Mouse (Mus musculus) cerebellum, adult 11-12 months (tissue): ENCODE measurements around the gene Fhdc1.

Experiments used
- DNase-seq: peaks from one replicate; pipeline ENCODE4 v3.0.0; 2022

The Fhdc1 gene

DNA sequence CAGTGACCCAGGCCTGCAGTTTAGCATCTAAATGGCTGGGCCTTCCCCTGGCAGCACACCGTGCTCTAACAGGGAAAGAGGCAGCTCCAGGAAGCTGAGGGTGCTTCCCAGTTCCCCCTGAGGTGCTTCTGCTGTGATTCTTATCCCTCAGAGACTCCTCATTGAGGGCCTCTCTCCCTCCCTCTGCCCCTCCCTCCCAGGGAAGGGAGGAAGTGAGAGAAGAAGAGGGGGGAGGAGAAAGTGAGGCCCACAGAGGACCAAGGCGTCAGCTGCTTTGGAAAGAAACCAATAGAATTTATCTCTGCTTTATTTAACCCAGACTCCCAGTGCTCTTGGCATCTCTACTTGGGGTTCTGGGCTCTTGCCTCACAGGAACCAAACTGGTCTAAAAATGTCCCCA is 50.1 kb downstream of the Fhdc1 start:
- no peak for DNase-seq

DNA sequence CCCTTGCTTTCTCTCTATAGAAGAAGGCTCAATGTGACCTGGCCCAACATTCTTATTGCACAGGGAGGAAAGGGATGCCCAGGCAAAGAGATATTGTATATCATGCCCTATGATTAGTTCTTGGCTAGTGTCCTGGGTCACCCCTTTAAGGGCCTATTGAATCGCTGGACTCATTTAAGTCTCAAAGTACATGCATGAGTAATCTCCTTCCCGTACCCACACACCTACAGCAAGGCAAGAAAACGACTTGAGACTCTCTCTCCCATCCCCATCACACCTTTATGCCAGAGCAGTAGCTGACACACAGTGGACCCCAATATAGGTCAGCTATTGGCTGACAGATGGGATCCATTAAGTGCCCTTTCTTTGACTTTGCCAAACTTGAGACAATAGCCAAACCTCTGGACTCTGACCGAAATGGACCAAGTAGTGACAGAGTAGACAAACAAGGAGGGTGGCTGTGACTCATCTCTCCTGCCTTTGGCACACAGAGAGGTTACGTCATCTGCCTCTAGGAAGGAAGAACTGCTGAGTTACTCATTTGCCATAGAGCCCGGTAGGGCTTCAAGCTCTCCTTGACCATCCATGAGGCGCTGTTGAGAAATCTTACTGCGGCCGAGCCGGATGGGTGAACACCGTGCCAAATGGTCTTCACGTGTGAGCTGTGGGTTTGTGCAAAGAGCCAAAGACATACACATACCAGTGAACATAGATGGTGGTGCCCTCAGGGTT is 51.1 kb downstream of the Fhdc1 start:
- DNase-seq, result no peak

DNA sequence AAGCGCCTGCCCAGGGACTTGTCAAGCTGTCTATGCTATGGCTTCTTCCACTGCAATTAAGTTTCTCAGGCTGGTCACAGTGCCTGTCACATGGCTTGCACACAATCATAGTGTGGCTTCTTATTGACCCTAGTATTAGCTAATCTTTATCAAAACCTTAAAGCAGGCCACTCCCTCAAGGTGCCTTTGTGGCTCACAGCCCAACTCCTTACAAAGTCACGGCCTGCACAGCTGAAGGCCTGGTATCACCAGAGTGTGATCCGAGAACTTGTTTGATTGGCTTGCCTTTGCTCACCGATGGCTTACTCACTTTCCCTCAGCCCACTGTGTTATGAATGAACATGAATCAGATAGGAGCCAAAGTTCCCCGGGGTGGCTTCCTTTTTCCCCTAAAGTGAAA is 52.5 kb downstream of the Fhdc1 start:
- DNase-seq, result no peak

DNA sequence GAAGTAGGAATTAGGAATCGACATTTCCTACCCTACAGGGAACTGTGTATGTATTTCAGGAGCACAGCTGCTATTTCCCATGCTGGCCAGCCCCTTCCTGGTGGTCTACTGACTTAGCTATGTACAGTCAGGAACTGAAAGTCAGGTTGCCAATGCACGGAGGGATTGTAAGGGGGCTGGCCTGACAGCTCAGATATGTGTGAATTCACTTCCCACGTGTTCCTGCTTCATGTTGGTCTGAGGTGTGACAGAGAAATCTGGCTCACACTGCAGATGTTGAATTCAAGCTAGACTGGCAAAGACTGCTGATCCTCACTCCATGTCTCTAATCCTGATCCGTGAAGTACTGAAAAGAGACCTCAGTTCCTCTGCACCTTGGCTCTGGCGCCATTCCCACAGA is 57.9 kb downstream of the Fhdc1 start:
- DNase-seq, result no peak

DNA sequence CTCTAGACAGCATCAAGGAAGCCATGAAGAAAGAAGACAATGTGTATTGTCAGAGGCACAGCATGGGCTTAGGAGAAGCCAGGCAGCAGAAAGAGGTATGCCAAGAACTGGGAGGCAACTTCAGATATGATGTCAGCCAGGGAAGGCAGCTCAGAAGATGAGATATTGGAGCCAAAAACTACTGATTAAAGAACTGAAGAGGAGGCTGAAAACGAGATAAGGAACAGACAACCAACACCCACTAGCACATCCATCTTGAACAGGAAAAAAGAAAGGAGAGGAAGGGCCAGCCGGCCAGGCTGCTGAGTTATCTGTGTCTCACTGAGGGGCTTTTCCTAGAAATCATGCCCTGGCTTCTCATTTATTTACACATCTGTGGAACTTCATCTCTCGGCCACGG is 66.4 kb downstream of the Fhdc1 start:
- no peak for DNase-seq

DNA sequence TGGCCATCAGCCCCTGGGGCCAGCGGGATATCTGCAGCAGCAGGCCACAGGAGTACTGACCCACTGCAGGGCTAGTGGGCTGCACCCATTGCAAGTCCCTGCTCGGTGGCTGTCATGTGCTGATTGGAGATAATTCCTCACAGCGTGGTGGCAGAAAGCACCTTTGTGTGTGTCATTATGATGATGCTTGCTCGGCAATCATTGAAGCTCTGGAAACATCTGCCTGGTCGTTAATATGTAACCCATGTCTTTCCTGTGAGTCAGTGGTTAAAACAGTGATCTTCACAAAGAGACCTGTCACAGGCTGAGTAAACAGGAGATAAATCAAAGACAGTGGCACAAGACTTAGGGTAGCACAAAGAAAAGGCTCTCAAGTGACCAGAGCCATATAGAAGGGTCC is 67.3 kb downstream of the Fhdc1 start:
- no peak for DNase-seq

DNA sequence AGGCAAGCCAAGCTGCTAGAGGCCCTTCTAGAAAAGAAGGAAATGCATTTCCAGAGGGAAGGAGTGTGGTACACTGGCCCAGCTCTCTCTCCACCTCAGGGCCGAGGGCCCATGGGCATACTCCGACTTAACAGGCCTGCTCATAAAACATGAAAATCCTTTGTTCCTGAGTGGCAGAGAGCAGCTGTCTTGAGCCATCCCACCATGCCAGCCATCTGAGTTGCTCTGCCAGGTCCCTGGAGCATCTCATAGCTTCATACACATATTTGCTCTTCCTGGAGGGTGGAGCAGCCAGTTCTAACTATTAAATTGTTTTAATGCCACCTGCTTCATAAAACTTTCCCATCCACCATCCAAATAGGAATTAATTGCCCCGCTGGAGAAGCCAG is 70.8 kb downstream of the Fhdc1 start:
- no peak for DNase-seq

DNA sequence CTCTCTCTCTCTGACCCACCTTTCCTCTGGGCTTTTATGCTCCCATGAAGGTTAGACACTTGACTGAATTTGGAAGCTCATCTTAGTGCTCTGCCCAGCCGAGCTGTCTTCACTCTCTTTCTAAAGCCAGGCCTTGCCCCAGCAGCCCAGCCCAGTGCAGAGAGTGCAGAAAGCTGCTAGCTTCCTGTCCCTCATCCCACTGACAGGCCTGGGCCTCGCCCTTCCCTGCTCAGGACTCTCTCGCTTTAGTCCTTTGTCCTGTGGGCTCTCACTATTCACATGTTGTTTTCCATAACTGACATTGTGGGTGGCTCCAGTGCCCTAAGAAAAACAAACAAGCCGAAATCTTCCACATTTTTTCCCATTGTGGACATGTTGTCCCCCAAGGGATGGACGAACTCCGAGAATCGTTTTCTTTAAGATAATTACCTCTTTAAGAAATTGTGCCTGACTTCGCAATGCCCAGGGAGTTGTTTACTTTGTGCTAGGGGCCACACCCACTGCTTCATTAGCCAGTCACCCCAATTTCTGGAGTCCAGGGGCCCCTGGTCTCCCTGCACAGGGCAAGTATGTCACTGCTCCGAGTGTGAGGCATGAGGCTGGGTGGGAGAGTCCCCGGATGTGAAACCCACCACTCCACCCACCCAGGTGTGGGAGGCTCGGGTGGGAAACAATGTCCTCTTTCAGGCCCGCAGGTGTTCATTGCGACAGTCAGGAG is 71.3 kb downstream of the Fhdc1 start:
- no peak for DNase-seq

DNA sequence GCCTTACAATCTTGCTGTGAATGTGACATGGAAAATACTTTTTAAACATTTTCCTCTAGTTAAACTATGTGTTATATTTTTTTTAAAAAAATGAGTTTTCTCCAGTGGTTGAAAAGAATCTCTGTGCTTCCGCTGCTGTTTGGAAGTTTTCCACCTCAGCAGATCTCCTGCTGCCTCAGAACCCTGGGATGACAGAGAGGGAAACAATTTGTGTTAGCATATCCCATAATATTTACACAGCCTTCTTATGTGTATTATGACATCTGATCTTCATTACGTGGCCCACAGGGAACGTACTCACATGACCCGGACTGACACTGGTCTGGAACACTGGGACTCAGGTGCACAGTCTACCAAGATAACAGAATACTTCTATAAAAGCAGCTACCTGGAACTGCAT is 74.7 kb downstream of the Fhdc1 start:
- DNase-seq, result no peak

DNA sequence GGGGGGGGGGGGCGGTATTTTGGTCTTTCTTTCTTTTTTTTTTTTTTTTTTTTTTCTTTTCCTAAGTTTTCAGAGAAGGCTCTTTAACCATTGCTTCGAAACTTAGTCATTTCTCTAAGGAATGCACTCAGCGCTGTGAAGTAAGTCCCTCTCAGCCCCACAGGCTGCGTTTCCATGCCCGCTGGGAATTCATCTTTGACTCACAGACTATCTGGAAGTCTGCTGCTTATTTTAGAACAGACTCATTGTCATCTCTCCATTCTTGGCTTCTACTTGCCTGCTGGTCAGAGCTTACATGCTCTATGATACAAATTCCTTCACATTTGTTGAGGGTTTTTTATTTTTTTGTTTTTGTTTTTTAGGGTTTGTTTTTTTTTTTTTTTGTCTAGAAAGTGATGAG is 76.8 kb downstream of the Fhdc1 start:
- DNase-seq, result no peak

DNA sequence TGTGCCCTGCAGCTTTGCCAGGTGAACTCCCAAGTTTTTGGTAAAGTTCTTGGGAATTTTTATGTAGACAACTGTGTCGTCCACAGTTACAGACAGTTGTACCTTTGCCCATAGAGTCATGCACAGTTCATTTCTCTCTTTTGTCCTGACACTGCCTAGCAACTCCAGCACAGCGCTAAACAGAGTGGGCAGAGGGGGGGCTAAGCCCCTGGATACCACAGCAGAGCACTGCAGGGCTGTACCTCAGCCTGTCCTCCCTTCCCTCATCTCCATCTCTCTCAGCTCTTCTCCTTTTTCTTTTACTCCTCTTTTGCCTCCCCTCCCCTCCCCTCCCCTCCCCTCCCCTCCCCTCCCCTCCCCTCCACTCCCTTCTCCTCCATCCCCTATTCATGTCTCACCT is 77.5 kb downstream of the Fhdc1 start:
- no peak for DNase-seq

DNA sequence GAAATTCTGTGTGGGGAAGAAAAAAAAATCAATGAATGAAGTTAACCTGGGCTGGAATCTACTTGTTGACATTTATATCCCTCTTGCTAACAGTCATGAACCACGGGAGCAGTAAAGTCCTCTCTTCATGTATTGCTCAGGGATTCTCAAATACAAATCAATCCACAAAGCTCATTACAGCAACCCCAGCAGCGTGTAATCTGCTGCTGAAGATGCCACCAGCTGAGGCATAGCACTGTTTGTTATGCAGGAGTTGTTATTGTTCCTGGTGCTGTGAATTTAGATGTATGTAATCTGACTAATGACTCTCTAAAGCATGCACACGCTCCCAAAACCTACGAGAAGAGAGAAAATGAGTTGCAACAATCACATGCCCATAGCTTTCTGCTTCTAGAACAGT is 82.3 kb downstream of the Fhdc1 start:
- no peak for DNase-seq

DNA sequence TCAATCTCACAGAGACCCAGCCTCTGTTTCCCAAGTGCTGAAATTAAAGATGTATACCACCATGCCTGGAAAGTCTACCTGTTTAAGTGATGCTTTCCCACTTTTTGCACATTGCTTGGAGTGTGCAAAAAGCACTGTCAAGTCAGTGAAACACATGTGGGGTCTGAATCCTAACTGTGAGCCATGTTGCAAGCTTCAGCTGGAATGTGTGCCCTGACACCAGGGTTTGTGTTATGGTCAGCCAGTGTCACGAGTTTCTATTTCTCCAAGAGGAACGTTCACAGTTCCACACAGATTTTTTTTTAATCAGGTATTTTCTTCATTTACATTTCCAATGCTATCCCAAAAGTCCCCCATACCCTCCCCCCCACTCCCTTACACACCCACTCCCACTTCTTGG is 84.0 kb downstream of the Fhdc1 start:
- no peak for DNase-seq

DNA sequence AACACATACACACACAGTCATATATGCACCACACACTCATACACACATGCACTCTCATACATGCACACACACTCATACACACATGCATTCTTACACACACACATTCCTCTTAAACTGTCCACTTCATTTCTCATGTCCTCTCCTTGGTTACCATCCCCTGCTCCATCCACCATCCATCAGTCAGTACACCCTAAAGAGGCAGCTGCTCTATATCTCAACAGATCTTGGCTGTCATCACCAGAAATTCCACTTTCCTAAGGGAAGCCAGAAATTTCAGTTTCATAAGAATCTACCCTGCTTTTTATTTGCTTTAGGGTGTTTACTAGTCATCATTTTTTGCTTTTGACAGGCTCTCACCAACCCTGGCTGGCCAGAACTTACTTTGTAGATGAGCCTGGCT is 84.4 kb downstream of the Fhdc1 start:
- DNase-seq, result no peak

DNA sequence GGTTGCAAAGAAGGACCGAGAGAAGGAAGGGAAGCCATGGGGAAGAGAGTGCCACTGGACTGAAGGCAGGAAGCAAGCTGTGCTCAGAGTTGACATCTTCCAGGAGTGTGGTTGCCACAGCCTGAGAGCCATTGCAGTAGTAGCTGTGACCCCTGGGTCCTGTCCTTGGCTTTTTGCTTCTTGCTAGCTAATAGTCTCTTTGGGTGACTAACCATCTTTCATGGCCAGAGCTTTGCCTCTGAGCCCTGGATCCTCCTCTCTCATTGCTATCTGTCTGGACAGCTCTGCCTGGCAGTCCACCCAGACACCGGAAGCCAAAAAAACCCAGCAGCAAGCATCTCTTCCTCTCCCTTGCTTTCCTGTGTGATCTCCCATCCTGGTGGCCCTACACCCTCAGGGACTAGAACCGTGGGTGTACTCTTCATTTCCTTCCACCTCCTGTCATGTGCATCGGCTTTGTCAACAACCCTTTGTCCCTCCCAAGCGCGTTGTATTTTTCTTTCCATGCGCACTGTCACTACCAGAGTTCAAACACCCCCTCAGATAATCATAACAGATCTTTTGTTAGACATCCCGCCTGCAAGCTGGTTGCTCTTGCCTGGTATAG is 85.3 kb downstream of the Fhdc1 start:
- DNase-seq, result no peak
